In the genomic region with DNA sequence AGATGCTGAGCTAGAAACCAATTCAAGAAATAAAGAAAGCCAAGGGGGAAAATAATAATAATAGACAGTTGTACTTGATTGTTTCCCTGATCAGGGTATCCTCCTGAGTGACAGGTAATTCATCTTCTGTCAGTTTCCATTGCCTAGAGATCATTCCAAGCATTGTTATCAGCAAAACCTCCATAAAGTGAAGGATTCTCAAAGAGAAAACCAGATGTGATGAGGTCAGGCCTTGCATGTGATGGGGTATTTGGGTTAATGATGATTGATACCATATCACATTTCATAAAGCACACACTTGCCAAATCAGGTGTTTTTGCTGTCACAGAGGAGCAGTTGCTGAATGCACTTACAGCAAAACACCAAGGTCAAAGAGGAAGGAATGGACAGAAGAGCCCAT, we compare ENCODE assay signal across 24 mouse cellular contexts.
DNase-seq lines count a peak whose midpoint lies in the region; ATAC-seq and TF ChIP-seq lines count a peak whose summit lies in the region.
"Had no signal": no experiment of that assay in that cellular context is flagged by ENCODE, and none has a peak within 500 bp of the region (broad histone marks: within the 10 kb centered on the region; RNA-seq: fewer than 3 reads in every experiment).

No protein-coding gene starts in this region.

- TF ChIP-seq CTCF in hindbrain, postnatal 0 days (IDR thresholded peaks at IDR 0.05; ENCODE audit: low read depth) = no peak
- no peak for TF ChIP-seq CTCF in midbrain, postnatal 0 days (IDR thresholded peaks at IDR 0.05)
- TF ChIP-seq CTCF in olfactory bulb, adult 2 months (IDR thresholded peaks at IDR 0.05; ENCODE audit: insufficient read depth, low read depth, low read length) = no peak

- H3K9me3 ChIP-seq in hindbrain, embryonic 11.5 days (ENCODE audit: control insufficient read depth, low read length) = no peaks in the 10 kb centered on the region
- no peaks in the 10 kb centered on the region for H3K9me3 ChIP-seq in hindbrain, postnatal 0 days (ENCODE audit: low read length)
- no peaks in the 10 kb centered on the region for H3K9me3 ChIP-seq in hindbrain, embryonic 13.5 days
- no peaks in the 10 kb centered on the region for H3K9me3 ChIP-seq in hindbrain, embryonic 10.5 days
- no peaks in the 10 kb centered on the region for H3K9me3 ChIP-seq in midbrain, postnatal 0 days (ENCODE audit: low read length)
- no peaks in the 10 kb centered on the region for H3K9me3 ChIP-seq in midbrain, embryonic 10.5 days (replicated peaks)
- H3K9me3 ChIP-seq: embryonic facial prominence, embryonic 13.5 days; embryonic facial prominence, embryonic 15.5 days; forebrain, embryonic 10.5 days; forebrain, embryonic 12.5 days had no signal

- peak; percentile 70 for ATAC-seq in hindbrain, embryonic 11.5 days (ENCODE audit: low FRiP score)
- ATAC-seq in hindbrain, postnatal 0 days = no peak
- ATAC-seq in hindbrain, embryonic 13.5 days (ENCODE audit: low FRiP score) = 0 out of 2 replicates have a peak, but pooled peaks have one; percentile 21
- no peak for ATAC-seq in midbrain, postnatal 0 days (ENCODE audit: low FRiP score)
- ATAC-seq: forebrain, embryonic 14.5 days; forebrain, embryonic 16.5 days had no signal

- no peaks in the 10 kb centered on the region for H3K27me3 ChIP-seq in hindbrain, embryonic 11.5 days (ENCODE audit: control insufficient read depth, insufficient read depth, low read length)
- H3K27me3 ChIP-seq in hindbrain, postnatal 0 days (ENCODE audit: insufficient read depth, low read length) = no peaks in the 10 kb centered on the region
- no peaks in the 10 kb centered on the region for H3K27me3 ChIP-seq in hindbrain, embryonic 13.5 days
- H3K27me3 ChIP-seq in hindbrain, embryonic 10.5 days (ENCODE audit: insufficient read depth, poor library complexity, severe bottlenecking) = no peaks in the 10 kb centered on the region
- H3K27me3 ChIP-seq in midbrain, postnatal 0 days (ENCODE audit: insufficient read depth, low read length) = no peaks in the 10 kb centered on the region
- H3K27me3 ChIP-seq in midbrain, embryonic 10.5 days (ENCODE audit: low read depth, poor library complexity, severe bottlenecking) = no peaks in the 10 kb centered on the region
- H3K27me3 ChIP-seq: embryonic facial prominence, embryonic 13.5 days; embryonic facial prominence, embryonic 15.5 days; forebrain, embryonic 12.5 days had no signal

- H3K4me3 ChIP-seq in hindbrain, embryonic 11.5 days (ENCODE audit: low read depth, low read length) = no peak overlapping the region
- no peak overlapping the region for H3K4me3 ChIP-seq in hindbrain, postnatal 0 days (ENCODE audit: low read length)
- H3K4me3 ChIP-seq in hindbrain, embryonic 13.5 days = no peak overlapping the region
- H3K4me3 ChIP-seq in hindbrain, embryonic 10.5 days = no peak overlapping the region
- no peak overlapping the region for H3K4me3 ChIP-seq in midbrain, postnatal 0 days (ENCODE audit: low read depth, low read length)
- no peak overlapping the region for H3K4me3 ChIP-seq in midbrain, embryonic 10.5 days
- no peak overlapping the region for H3K4me3 ChIP-seq in olfactory bulb, adult 2 months (ENCODE audit: insufficient read depth, low read depth, low read length)
- H3K4me3 ChIP-seq: embryonic facial prominence, embryonic 13.5 days; embryonic facial prominence, embryonic 15.5 days; erythroblast, embryonic 14.5 days; forebrain, embryonic 10.5 days; forebrain, embryonic 12.5 days had no signal

- H3K4me2 ChIP-seq in hindbrain, embryonic 11.5 days (replicated peaks; ENCODE audit: low read depth, low read length) = no peak overlapping the region
- no peak overlapping the region for H3K4me2 ChIP-seq in hindbrain, postnatal 0 days (ENCODE audit: low read depth, low read length)
- H3K4me2 ChIP-seq in hindbrain, embryonic 13.5 days = no peak overlapping the region
- H3K4me2 ChIP-seq in midbrain, postnatal 0 days (ENCODE audit: low read depth, low read length, poor library complexity, severe bottlenecking) = no peak overlapping the region
- H3K4me2 ChIP-seq: embryonic facial prominence, embryonic 13.5 days; embryonic facial prominence, embryonic 15.5 days; forebrain, embryonic 12.5 days had no signal

- H3K4me1 ChIP-seq in hindbrain, embryonic 11.5 days (replicated peaks; ENCODE audit: control insufficient read depth, insufficient read depth, low read length) = no peaks in the 10 kb centered on the region
- peaks cover 3% of the 10 kb centered on the region; the same call in 1 of the 2 replicates for H3K4me1 ChIP-seq in hindbrain, postnatal 0 days (ENCODE audit: insufficient read depth, low read length)
- H3K4me1 ChIP-seq in hindbrain, embryonic 13.5 days (replicated peaks) = no peaks in the 10 kb centered on the region
- H3K4me1 ChIP-seq in hindbrain, embryonic 10.5 days (replicated peaks) = no peaks in the 10 kb centered on the region
- H3K4me1 ChIP-seq in midbrain, postnatal 0 days (ENCODE audit: insufficient read depth, low read length) = no peaks in the 10 kb centered on the region
- H3K4me1 ChIP-seq in midbrain, embryonic 10.5 days = no peaks in the 10 kb centered on the region
- no peaks in the 10 kb centered on the region for H3K4me1 ChIP-seq in olfactory bulb, adult 2 months (ENCODE audit: control insufficient read depth, insufficient read depth, low read length)
- H3K4me1 ChIP-seq: embryonic facial prominence, embryonic 13.5 days; embryonic facial prominence, embryonic 15.5 days; forebrain, embryonic 10.5 days; forebrain, embryonic 12.5 days had no signal

- no peak for TF ChIP-seq POLR2A in olfactory bulb, adult 2 months (IDR thresholded peaks at IDR 0.05; ENCODE audit: insufficient read depth, low read depth, low read length)

- H3K27ac ChIP-seq in hindbrain, embryonic 11.5 days (ENCODE audit: low read depth, low read length) = no peak overlapping the region
- H3K27ac ChIP-seq in hindbrain, postnatal 0 days = no peak overlapping the region
- H3K27ac ChIP-seq in hindbrain, embryonic 13.5 days = no peak overlapping the region
- no peak overlapping the region for H3K27ac ChIP-seq in hindbrain, embryonic 10.5 days
- H3K27ac ChIP-seq in midbrain, postnatal 0 days (ENCODE audit: low read depth, low read length) = no peak overlapping the region
- no peak overlapping the region for H3K27ac ChIP-seq in midbrain, embryonic 10.5 days (replicated peaks)
- H3K27ac ChIP-seq in olfactory bulb, adult 2 months (ENCODE audit: insufficient read depth, low read depth, low read length) = 0 out of 2 replicates have a peak overlapping the region, but pooled peaks have one; percentile 8
- H3K27ac ChIP-seq: embryonic facial prominence, embryonic 13.5 days; embryonic facial prominence, embryonic 15.5 days; forebrain, embryonic 10.5 days; forebrain, embryonic 12.5 days had no signal

- intact Hi-C loops in left cerebral cortex, postnatal 14 days (cut with DNase I) = no loop called here

- H3K9ac ChIP-seq in hindbrain, embryonic 11.5 days (ENCODE audit: low read depth, low read length) = no peak overlapping the region
- no peak overlapping the region for H3K9ac ChIP-seq in hindbrain, postnatal 0 days (replicated peaks; ENCODE audit: low read length)
- H3K9ac ChIP-seq in hindbrain, embryonic 13.5 days = no peak overlapping the region
- H3K9ac ChIP-seq in midbrain, postnatal 0 days (replicated peaks; ENCODE audit: low read length, poor library complexity, severe bottlenecking) = no peak overlapping the region
- H3K9ac ChIP-seq: embryonic facial prominence, embryonic 13.5 days; embryonic facial prominence, embryonic 15.5 days; forebrain, embryonic 12.5 days had no signal

- DNase-seq in hindbrain, embryonic 11.5 days (ENCODE audit: low spot score) = peak; percentile 1
- no peak for DNase-seq in hindbrain, postnatal 0 days (ENCODE audit: low spot score)
- DNase-seq in hindbrain, embryonic 10.5 days (ENCODE audit: low spot score) = no peak
- DNase-seq in midbrain, postnatal 0 days (ENCODE audit: low spot score) = peak; percentile 11
- no peak for DNase-seq in midbrain, embryonic 10.5 days (ENCODE audit: low spot score)
- no peak for DNase-seq in left cerebral cortex, postnatal 14 days (ENCODE audit: low spot score in 2 of 2)
- DNase-seq: adrenal gland, adult 2 months; adrenal gland, postnatal 10 days; adrenal gland, postnatal 25 days; cerebellum, adult 11 months; cerebellum, adult 18-20 months; cerebellum, adult 8-10 months; cerebellum, adult 9-11 months; cerebellum, postnatal 14 days; cerebellum, postnatal 36 days had no signal

- H3K36me3 ChIP-seq in hindbrain, embryonic 11.5 days (ENCODE audit: control insufficient read depth, insufficient read depth, low read length) = no peaks in the 10 kb centered on the region
- no peaks in the 10 kb centered on the region for H3K36me3 ChIP-seq in hindbrain, postnatal 0 days (ENCODE audit: insufficient read depth, low read length)
- no peaks in the 10 kb centered on the region for H3K36me3 ChIP-seq in hindbrain, embryonic 13.5 days
- H3K36me3 ChIP-seq in hindbrain, embryonic 10.5 days = no peaks in the 10 kb centered on the region
- no peaks in the 10 kb centered on the region for H3K36me3 ChIP-seq in midbrain, postnatal 0 days (ENCODE audit: insufficient read depth, low read length)
- H3K36me3 ChIP-seq in midbrain, embryonic 10.5 days = no peaks in the 10 kb centered on the region
- H3K36me3 ChIP-seq: embryonic facial prominence, embryonic 13.5 days; embryonic facial prominence, embryonic 15.5 days; forebrain, embryonic 10.5 days; forebrain, embryonic 12.5 days had no signal

Comparison
In these comparisons a context has a peak if more than half of its experiments do, and no peak if none do; other contexts are left out.
1. ATAC-seq: peak in hindbrain, embryonic 11.5 days (single experiment) and hindbrain, embryonic 13.5 days (single experiment); none in hindbrain, postnatal 0 days (single experiment) and midbrain, postnatal 0 days (single experiment).
2. DNase-seq: peak in hindbrain, embryonic 11.5 days (single experiment) and midbrain, postnatal 0 days (single experiment); none in hindbrain, postnatal 0 days (single experiment), hindbrain, embryonic 10.5 days (single experiment), midbrain, embryonic 10.5 days (single experiment) and left cerebral cortex, postnatal 14 days (0 of 2).